Mouse (Mus musculus) gastrocnemius, postnatal 14 days (tissue): ENCODE data around the gene Qpct. TPM values are rescaled to one million over a fixed set of nuclear protein-coding genes. Genes with fewer than 3 reads are reported as not detected.

Experiments
- DNase-seq: peaks from one replicate; pipeline ENCODE4 v3.0.0; 2021; ENCODE audit warnings: mixed read lengths
- intact Hi-C: fragments of 180-260 bp; cut with DNase I; formaldehyde crosslinking; loops from one replicate; pipeline ENCODE4 v1.15.1; 2025; ENCODE audit warnings: low total_unique reads
- long read RNA-seq, 2 experiments: library from polyadenylated mRNA; stranded (forward); transcript quantifications; one replicate each; pipeline ENCODE4 v2.0.0; 2021
- total RNA-seq, 2 experiments: library from RNA; stranded (reverse); gene quantifications; 2 replicates each; pipeline ENCODE4 v1.2.3; 2021

Qpct gene
- total RNA-seq: 1 to 10 TPM; 8.3 to 8.4 TPM
- long read RNA-seq, experiment 1, transcript Qpct-201 (7 exons, 2,059 nt): major isoform, 7 of 7 reads
- long read RNA-seq, experiment 1, partial matches to known transcripts: 0 of 7 reads
- long read RNA-seq, experiment 1, other reads (novel, unspliced or antisense): 0 of 7 reads
- long read RNA-seq, experiment 2, transcript Qpct-201 (7 exons, 2,059 nt): major isoform, 12 of 13 reads
- long read RNA-seq, experiment 2, partial matches to known transcripts: 0 of 13 reads
- long read RNA-seq, experiment 2, other reads (novel, unspliced or antisense): 0 of 13 reads

GRCm38 (mm10) chr17:79051606-79052005 lies at the start of gene Qpct:
Gene Qpct (plus strand): TSS chr17:79051906.
- intact Hi-C loops: no loop called here
- DNase-seq: no peak

- DNase-seq: no peak
- intact Hi-C loops: no loop called here
These were observed 38.1 kb upstream of the Qpct start for GRCm38 (mm10) chr17:79013625-79014024.

GRCm38 (mm10) chr17:79014911-79015685 lies 36.6 kb upstream of the Qpct start:
- DNase-seq: no peak
- intact Hi-C loops: no loop called here

- no peak for DNase-seq
- intact Hi-C loops: no loop called here
These were observed 35.9 kb upstream of the Qpct start for GRCm38 (mm10) chr17:79015831-79016230.

GRCm38 (mm10) chr17:79018422-79018821 lies 33.3 kb upstream of the Qpct start:
- DNase-seq: no peak
- intact Hi-C loops: no loop called here

- DNase-seq: no peak
- intact Hi-C loops: no loop called here
These were observed 31.9 kb upstream of the Qpct start for GRCm38 (mm10) chr17:79019726-79020207.

- intact Hi-C loops: no loop called here
- peak; percentile 65 for DNase-seq
These were observed 31.3 kb upstream of the Qpct start, which contains the start of gene Prkd3 for GRCm38 (mm10) chr17:79020208-79020983. Gene Prkd3 (minus strand): TSS chr17:79020816.

GRCm38 (mm10) chr17:79020984-79021335 lies 30.7 kb upstream of the Qpct start:
- intact Hi-C loops: no loop called here
- DNase-seq: no peak

GRCm38 (mm10) chr17:79022746-79023145 lies 29.0 kb upstream of the Qpct start:
- no peak for DNase-seq
- intact Hi-C loops: no loop called here

GRCm38 (mm10) chr17:79024544-79024943 lies 27.2 kb upstream of the Qpct start:
- no peak for DNase-seq
- intact Hi-C loops: no loop called here

- DNase-seq: no peak
- intact Hi-C loops: no loop called here
These were observed 22.5 kb upstream of the Qpct start for GRCm38 (mm10) chr17:79029226-79029625.

- DNase-seq: no peak
- intact Hi-C loops: no loop called here
These were observed 20.1 kb upstream of the Qpct start for GRCm38 (mm10) chr17:79031569-79031968.

GRCm38 (mm10) chr17:79032782-79033181 lies 18.9 kb upstream of the Qpct start:
- DNase-seq: no peak

GRCm38 (mm10) chr17:79039660-79040059 lies 12.0 kb upstream of the Qpct start:
- intact Hi-C loops: no loop called here
- no peak for DNase-seq

More at GRCm38 (mm10) chr17:79032782-79033181, 18.9 kb upstream of the Qpct start:
- intact Hi-C loops: no loop called here

- no peak for DNase-seq
- intact Hi-C loops: no loop called here
These were observed 8.0 kb upstream of the Qpct start for GRCm38 (mm10) chr17:79043705-79044104.

GRCm38 (mm10) chr17:79052088-79052812 lies 544 bp downstream of the Qpct start:
- intact Hi-C loops: no loop called here
- peak; percentile 74 for DNase-seq

- intact Hi-C loops: no loop called here
These were observed 6.6 kb downstream of the Qpct start for GRCm38 (mm10) chr17:79058271-79058670.

GRCm38 (mm10) chr17:79060221-79060620 lies 8.5 kb downstream of the Qpct start:
- DNase-seq: no peak
- intact Hi-C loops: no loop called here

More at GRCm38 (mm10) chr17:79058271-79058670, 6.6 kb downstream of the Qpct start:
- DNase-seq: no peak

GRCm38 (mm10) chr17:79064250-79064649 lies 12.5 kb downstream of the Qpct start:
- intact Hi-C loops: no loop called here
- DNase-seq: no peak
